Mouse (Mus musculus) regulatory T cell (primary cell): Measurements from ENCODE around the gene Sik1.

ENCODE experiments used
- in situ Hi-C: fragments of 300-600 bp; cut with MboI, MseI; formaldehyde crosslinking; loops from one replicate; pipeline ENCODE4 v1.15.1; 2025; ENCODE audit warnings: high pct_unique_total_duplicates

Gene Sik1

GRCm38 (mm10) chr17:31856519-31857160 lies 1.0 kb upstream of the Sik1 start:
- in situ Hi-C loops = loop anchor here (5.0 kb wide), 1 partner anchor 164 kb away; no protein-coding TSS in a partner anchor

GRCm38 (mm10) chr17:31854770-31855596 lies 621 bp downstream of the Sik1 start:
- in situ Hi-C loops = loop anchor here (5.0 kb wide), 1 partner anchor 163 kb away; no protein-coding TSS in a partner anchor

GRCm38 (mm10) chr17:31853448-31854188 lies 2.0 kb downstream of the Sik1 start:
- in situ Hi-C loops = no loop called here

GRCm38 (mm10) chr17:31852782-31853447 lies 2.7 kb downstream of the Sik1 start:
- in situ Hi-C loops = no loop called here

- in situ Hi-C loops = no loop called here
These were observed 3.7 kb downstream of the Sik1 start for GRCm38 (mm10) chr17:31851816-31852476.

- in situ Hi-C loops = no loop called here
These were observed 5.1 kb downstream of the Sik1 start for GRCm38 (mm10) chr17:31850457-31850980.

- in situ Hi-C loops = no loop called here
These were observed 8.6 kb downstream of the Sik1 start for GRCm38 (mm10) chr17:31846970-31847369.

- in situ Hi-C loops = no loop called here
These were observed 9.3 kb downstream of the Sik1 start for GRCm38 (mm10) chr17:31846352-31846751.

- in situ Hi-C loops = no loop called here
These were observed 11.7 kb downstream of the Sik1 start for GRCm38 (mm10) chr17:31843891-31844290.

GRCm38 (mm10) chr17:31842930-31843822 lies 12.4 kb downstream of the Sik1 start:
- in situ Hi-C loops = no loop called here

GRCm38 (mm10) chr17:31841842-31842611 lies 13.6 kb downstream of the Sik1 start:
- in situ Hi-C loops = no loop called here

- in situ Hi-C loops = no loop called here
These were observed 14.2 kb downstream of the Sik1 start for GRCm38 (mm10) chr17:31841453-31841841.

- in situ Hi-C loops = no loop called here
These were observed 15.1 kb downstream of the Sik1 start for GRCm38 (mm10) chr17:31840423-31841003.

- in situ Hi-C loops = no loop called here
These were observed 18.8 kb downstream of the Sik1 start for GRCm38 (mm10) chr17:31836772-31837171.

- in situ Hi-C loops = no loop called here
These were observed 19.4 kb downstream of the Sik1 start for GRCm38 (mm10) chr17:31836264-31836607.

- in situ Hi-C loops = no loop called here
These were observed 19.9 kb downstream of the Sik1 start for GRCm38 (mm10) chr17:31835528-31836263.

GRCm38 (mm10) chr17:31834320-31835065 lies 21.1 kb downstream of the Sik1 start:
- in situ Hi-C loops = no loop called here
